Mouse (Mus musculus) heart, adult 2 months (tissue): ENCODE data around the gene Prss8. TPM values are rescaled to one million over a fixed set of nuclear protein-coding genes. Genes with fewer than 3 reads are reported as not detected.

ENCODE experiments used
- DNase-seq, 2 experiments: peaks; one replicate each; pipeline ENCODE4 v3.0.0; 2021
- H3K27ac ChIP-seq: fragments of 200-600 bp; 2 replicates; pipeline ENCODE4 v1.8.1; 2022
- H3K27me3 ChIP-seq: fragments of 200-500 bp; 2 replicates; pipeline ENCODE4 v1.6.1; 2012; ENCODE audit warnings: mild to moderate bottlenecking, low read length, inconsistent platforms, mixed read lengths; ENCODE audit not compliant: control insufficient read depth, insufficient read depth
- H3K36me3 ChIP-seq: fragments of 200-500 bp; 2 replicates; pipeline ENCODE4 v1.6.1; 2012; ENCODE audit warnings: low read length, inconsistent platforms; ENCODE audit not compliant: control insufficient read depth, insufficient read depth
- H3K4me1 ChIP-seq: fragments of 200-500 bp; 2 replicates; pipeline ENCODE4 v1.6.1; 2011; ENCODE audit warnings: low read length; ENCODE audit not compliant: control insufficient read depth, insufficient read depth
- H3K4me3 ChIP-seq: fragments of 200-600 bp; 2 replicates; pipeline ENCODE4 v1.8.1; 2022
- H3K79me2 ChIP-seq: fragments of 200-500 bp; replicated peaks from 2 replicates; pipeline ENCODE4 v1.6.1; 2012; ENCODE audit warnings: mild to moderate bottlenecking, inconsistent platforms, low read length, moderate library complexity, mixed read lengths; ENCODE audit not compliant: control insufficient read depth, insufficient read depth
- H3K9ac ChIP-seq: fragments of 200-500 bp; 2 replicates; pipeline ENCODE4 v1.6.1; 2012; ENCODE audit warnings: low read depth, mild to moderate bottlenecking, control low read depth, inconsistent platforms, low read length, mixed read lengths
- CTCF ChIP-seq: fragments of 200-600 bp; IDR thresholded peaks from 2 replicates; pipeline ENCODE4 v1.8.1; 2022; ENCODE audit warnings: antibody characterized with exemption, mild to moderate bottlenecking, moderate library complexity
- EP300 ChIP-seq: fragments of 200-500 bp; IDR thresholded peaks from 2 replicates; pipeline ENCODE4 v1.6.1; 2011; ENCODE audit warnings: low read depth, low read length, control low read depth; ENCODE audit not compliant: insufficient read depth
- POLR2A ChIP-seq: fragments of 200-500 bp; IDR thresholded peaks from 2 replicates; pipeline ENCODE4 v1.6.1; 2011; ENCODE audit warnings: mild to moderate bottlenecking, low read depth, low read length, control low read depth; ENCODE audit not compliant: insufficient read depth
- WGBS: fragments of 180-500 bp; shearing (Covaris S2); methylation state at CpG from one replicate; pipeline ENCODE4 v1.1.7; 2018; 5-methylcytosine and 5-hydroxymethylcytosine counted together
- intact Hi-C: fragments of 180-260 bp; cut with DNase I; formaldehyde crosslinking; loops from one replicate; pipeline ENCODE4 v1.15.1; 2025
- polyA plus RNA-seq: library from polyadenylated mRNA; depleted of rRNA; stranded (reverse); fragments of >200 nt; gene quantifications from 2 replicates; pipeline ENCODE4 v1.2.3, GENCODE M21; 2012
- total RNA-seq, 2 experiments: library from RNA; stranded (reverse); gene quantifications; 2 replicates each; pipeline ENCODE4 v1.2.3; 2021

Gene Prss8
- total and polyA plus RNA-seq, 3 experiments, result 1.1 TPM; not detected in 2

DNA sequence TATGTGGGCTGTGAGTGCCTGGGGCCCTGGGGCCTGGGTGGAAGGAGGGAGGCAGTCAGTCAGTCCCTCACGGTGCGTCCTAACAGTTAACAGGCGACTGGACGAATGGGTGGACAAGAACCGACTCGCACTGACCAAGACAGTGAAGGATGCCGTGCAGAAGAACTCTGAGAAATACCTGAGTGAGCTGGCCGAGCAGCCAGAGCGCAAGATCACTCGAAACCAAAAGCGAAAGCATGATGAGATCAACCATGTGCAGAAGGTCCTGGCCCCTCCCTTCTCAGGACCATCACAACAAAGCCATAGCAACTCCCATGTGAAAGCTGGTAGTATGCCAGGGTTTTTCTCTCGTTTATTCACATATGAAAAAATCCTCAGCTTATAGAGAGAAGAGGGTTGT lies 14.6 kb downstream of the Prss8 start:
- no peaks in the 10 kb centered on the region for H3K79me2 ChIP-seq
- no peak overlapping the region for H3K27ac ChIP-seq
- H3K9ac ChIP-seq, result no peak overlapping the region
- 86% methylated on average over 12 of the region's 12 CpGs for WGBS
- no peaks in the 10 kb centered on the region for H3K4me1 ChIP-seq
- intact Hi-C loops, result loop anchor here (5.0 kb wide), 1 partner anchor 118 kb away; no protein-coding TSS in a partner anchor
- no peak overlapping the region for H3K4me3 ChIP-seq
- no peak for DNase-seq
- no peaks in the 10 kb centered on the region for H3K27me3 ChIP-seq
- TF ChIP-seq POLR2A (no peak), CTCF (no peak), EP300 (no peak)
- H3K36me3 ChIP-seq, result no peaks in the 10 kb centered on the region

DNA sequence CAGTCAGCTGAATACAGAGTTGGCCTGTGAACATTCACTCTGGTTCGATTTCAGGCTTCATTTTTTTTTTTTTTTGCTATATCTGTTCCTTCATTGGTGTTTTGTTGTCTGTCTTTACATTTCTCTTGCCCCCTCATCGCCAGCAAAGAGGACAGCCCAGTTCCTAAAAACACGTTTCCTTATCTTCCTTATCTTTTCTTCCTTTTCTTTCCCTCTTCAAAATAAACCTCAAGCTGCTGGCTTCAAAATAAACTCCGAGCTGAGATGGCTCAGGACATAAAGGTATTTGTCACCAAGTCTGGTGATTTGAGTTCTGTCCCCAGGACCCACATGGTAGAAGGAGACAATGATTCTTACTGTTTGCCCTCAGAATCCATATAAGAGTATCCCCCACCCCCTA lies 17.0 kb downstream of the Prss8 start:
- 1% methylated on average over 4 of the region's 4 CpGs for WGBS
- DNase-seq, result no peak
- H3K4me1 ChIP-seq, result no peaks in the 10 kb centered on the region
- peak overlapping the region; percentile 90 for H3K4me3 ChIP-seq
- no peak overlapping the region; the same call in 1 of the 2 replicates for H3K27ac ChIP-seq
- peak overlapping the region; percentile 60; the same call in 1 of the 2 replicates for H3K9ac ChIP-seq
- H3K36me3 ChIP-seq, result no peaks in the 10 kb centered on the region
- no peaks in the 10 kb centered on the region for H3K79me2 ChIP-seq
- no peaks in the 10 kb centered on the region for H3K27me3 ChIP-seq
- no peak for TF ChIP-seq POLR2A
- TF ChIP-seq EP300, result no peak
- no peak for TF ChIP-seq CTCF
- intact Hi-C loops, result loop anchor here (2.0 kb wide), 1 partner anchor 36 kb away; the partner anchor contains the start of genes Zfp646 and Zfp668

DNA sequence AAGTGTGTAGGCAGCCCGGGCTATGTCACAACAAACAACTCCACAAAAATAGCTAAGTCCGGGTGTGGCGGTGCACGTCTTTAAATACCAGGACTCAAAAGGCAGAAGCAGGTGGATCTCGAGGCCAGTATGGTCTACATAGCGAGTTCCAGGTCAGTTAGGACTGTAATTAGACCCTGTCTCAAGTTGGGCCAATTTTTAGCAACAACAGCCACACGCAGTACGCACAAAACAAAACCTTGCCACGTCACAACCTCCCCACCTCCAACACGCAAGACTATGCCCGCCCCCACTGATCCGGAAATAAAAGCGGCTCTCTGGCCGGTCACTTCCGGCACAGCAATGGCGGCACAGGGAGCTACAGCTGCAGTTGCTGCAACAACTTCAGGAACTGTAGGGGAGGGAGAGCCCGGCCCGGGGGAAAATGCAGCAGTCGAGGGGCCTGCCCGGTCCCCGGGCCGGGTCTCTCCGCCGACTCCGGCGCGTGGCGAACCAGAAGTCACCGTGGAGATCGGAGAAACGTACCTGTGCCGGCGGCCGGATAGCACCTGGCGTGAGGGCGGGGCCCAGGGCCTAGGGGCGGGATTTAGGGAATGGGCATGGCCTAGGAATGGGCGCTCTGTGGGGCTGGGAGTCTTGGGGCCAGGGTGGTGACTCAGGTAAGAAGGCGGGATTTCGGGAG lies 17.6 kb downstream of the Prss8 start, which contains the start of gene Kat8:
TSS of gene Kat8 (plus strand) at position 327 of the 682 bp plus-strand sequence.
- no peak for TF ChIP-seq CTCF
- TF ChIP-seq POLR2A, result peak; percentile 97
- peak; percentile 92 for TF ChIP-seq EP300
- Histone ChIP-seq H3K27ac (peak within 1 kb of the TSS; percentile 92), H3K4me1 (no peaks in the 10 kb centered on the region), H3K27me3 (no peaks in the 10 kb centered on the region), H3K36me3 (no peaks in the 10 kb centered on the region), H3K9ac (peak within 1 kb of the TSS; percentile 60), H3K4me3 (peak within 1 kb of the TSS; percentile 90), H3K79me2 (no peaks in the 10 kb centered on the region)
- WGBS, result 1% methylated on average over 40 of the region's 40 CpGs
- peak; percentile 87 to 88 for DNase-seq
- intact Hi-C loops, result loop anchor here (2.0 kb wide), 1 partner anchor 36 kb away; the partner anchor contains the start of genes Zfp646 and Zfp668

DNA sequence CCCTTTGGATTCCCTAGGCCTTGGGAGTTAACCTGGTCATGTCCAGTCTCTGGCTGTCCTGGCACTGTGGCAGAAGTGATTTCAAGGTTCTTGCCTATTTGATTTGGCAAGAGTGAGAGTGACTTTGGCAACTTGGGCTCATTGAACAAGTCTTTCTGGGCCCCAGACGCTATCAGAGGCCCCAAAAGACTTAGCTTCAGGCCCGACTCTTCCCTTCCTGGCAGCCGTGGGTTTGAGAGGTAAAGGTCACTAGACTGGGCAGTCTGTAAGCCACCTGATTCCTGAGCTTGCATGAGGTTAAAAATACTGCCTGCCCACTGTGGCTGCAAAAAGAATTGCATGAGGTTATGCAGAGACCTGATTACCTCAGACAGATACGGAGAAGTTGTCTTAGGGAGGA lies 21.2 kb downstream of the Prss8 start:
- H3K27me3 ChIP-seq, result no peaks in the 10 kb centered on the region
- peaks cover 1% of the 10 kb centered on the region for H3K4me1 ChIP-seq
- WGBS, result 79% methylated on average over 4 of the region's 4 CpGs
- H3K9ac ChIP-seq, result no peak overlapping the region
- H3K4me3 ChIP-seq, result no peak overlapping the region
- H3K79me2 ChIP-seq, result no peaks in the 10 kb centered on the region
- intact Hi-C loops, result no loop called here
- H3K27ac ChIP-seq, result no peak overlapping the region
- no peak for DNase-seq
- TF ChIP-seq CTCF (no peak), EP300 (no peak), POLR2A (no peak)
- no peaks in the 10 kb centered on the region for H3K36me3 ChIP-seq

DNA sequence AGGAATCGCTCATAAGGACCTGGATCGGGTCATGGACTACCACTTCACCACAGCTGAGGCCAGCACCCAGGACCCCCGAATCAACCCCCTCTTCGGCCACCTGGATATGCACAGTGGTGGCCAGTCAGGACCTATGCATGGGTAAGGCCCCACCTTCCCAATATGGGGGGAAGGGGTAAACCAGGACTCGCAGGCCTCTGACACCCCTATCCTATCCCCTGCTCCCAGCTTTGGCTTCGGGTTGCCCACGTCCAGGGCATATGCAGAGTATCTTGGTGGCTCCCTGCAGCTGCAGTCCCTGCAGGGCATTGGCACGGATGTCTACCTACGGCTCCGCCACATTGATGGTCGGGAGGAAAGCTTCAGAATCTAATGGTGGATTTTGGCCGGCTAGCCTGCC lies 22.0 kb downstream of the Prss8 start:
- DNase-seq, result no peak
- H3K36me3 ChIP-seq, result no peaks in the 10 kb centered on the region
- H3K79me2 ChIP-seq, result no peaks in the 10 kb centered on the region
- 96% methylated on average over 12 of the region's 12 CpGs for WGBS
- H3K27me3 ChIP-seq, result no peaks in the 10 kb centered on the region
- no peak overlapping the region for H3K9ac ChIP-seq
- H3K4me1 ChIP-seq, result peaks cover 1% of the 10 kb centered on the region
- TF ChIP-seq EP300, result no peak
- TF ChIP-seq POLR2A, result no peak
- TF ChIP-seq CTCF, result no peak
- no peak overlapping the region for H3K27ac ChIP-seq
- H3K4me3 ChIP-seq, result no peak overlapping the region
- intact Hi-C loops, result no loop called here

DNA sequence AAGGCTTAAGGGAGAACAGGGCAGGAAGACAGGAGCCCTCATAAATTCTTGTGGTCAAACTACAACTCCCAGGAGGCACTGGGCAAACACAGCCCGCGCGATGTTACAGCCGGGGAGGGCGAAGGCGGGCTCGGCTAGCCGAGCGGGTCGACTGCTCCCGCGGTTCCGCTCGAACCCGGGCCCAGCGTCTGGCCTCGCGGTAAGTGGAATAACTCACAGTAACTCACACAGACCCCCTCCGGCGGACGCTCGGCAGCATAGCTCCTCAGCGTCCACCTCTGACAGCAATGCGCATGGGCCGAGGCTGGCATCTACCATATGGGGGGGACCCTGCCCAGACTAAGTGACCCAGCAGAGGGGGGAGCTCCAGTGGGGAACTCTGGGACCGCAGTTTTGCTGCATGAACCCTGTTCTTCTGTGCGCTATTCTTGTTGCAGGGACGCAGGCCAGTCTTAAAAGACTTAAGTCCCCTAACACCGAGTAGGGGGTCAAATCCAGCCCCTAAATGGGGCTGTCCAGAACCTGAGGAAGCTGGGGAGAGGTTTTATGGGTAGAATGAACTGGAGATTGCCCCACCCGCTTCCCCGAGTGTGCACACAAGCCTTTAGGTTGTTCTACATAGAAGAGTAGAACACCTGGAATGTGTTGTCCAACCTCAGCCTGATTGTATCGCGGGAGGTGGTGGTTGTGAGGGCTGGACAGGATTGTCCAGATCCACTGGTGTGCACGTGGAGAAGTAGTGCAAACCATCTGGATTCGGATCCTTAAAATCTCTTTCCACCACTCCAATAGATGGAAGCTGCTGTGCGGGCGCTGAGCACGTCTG lies 25.7 kb downstream of the Prss8 start, which contains the start of gene Bckdk:
TSS of gene Bckdk (plus strand) at position 112 of the 826 bp plus-strand sequence.
- intact Hi-C loops, result no loop called here
- TF ChIP-seq EP300 (no peak), POLR2A (peak; percentile 89), CTCF (0 out of 2 replicates have a peak, but pooled peaks have one; percentile 9)
- H3K4me1 ChIP-seq, result peaks cover 1% of the 10 kb centered on the region
- H3K9ac ChIP-seq, result peak within 1 kb of the TSS; percentile 85
- no peaks in the 10 kb centered on the region for H3K79me2 ChIP-seq
- no peaks in the 10 kb centered on the region for H3K36me3 ChIP-seq
- peak within 1 kb of the TSS; percentile 94 for H3K27ac ChIP-seq
- H3K4me3 ChIP-seq, result peak within 1 kb of the TSS; percentile 90
- H3K27me3 ChIP-seq, result no peaks in the 10 kb centered on the region
- 6% methylated on average over 38 of the region's 38 CpGs for WGBS
- DNase-seq, result peak; percentile 80 to 83
